Mouse (Mus musculus) MEL (cell line): ENCODE data around the gene Tceal7. TPM values are rescaled to one million over a fixed set of nuclear protein-coding genes. Genes with fewer than 3 reads are reported as not detected.

ENCODE experiments used
- DNase-seq: peaks from one replicate; pipeline ENCODE4 v3.0.0; 2011; ENCODE audit warnings: low read depth, low spot score
- H3K27ac ChIP-seq: 2 replicates; pipeline ENCODE4 v1.5.1; 2012; ENCODE audit warnings: low read depth, mild to moderate bottlenecking, control low read depth, low read length, moderate library complexity; ENCODE audit not compliant: control insufficient read depth
- H3K27me3 ChIP-seq, 2 experiments: fragments of 150-350 bp in 1 of 2; sonication (generic) in 1 of 2; 2 replicates each; pipeline ENCODE4 v1.6.1; 2012; ENCODE audit warnings: low read length in 2 of 2, mild to moderate bottlenecking in 2 of 2, improper control_type of control experiment in 1 of 2, moderate library complexity in 1 of 2; ENCODE audit not compliant: insufficient read depth in 2 of 2, control insufficient read depth in 1 of 2
- H3K36me3 ChIP-seq, 2 experiments: 2 replicates each; pipeline ENCODE4 v1.6.1; 2012 to 2014; ENCODE audit warnings: low read length in 2 of 2, improper control_type of control experiment in 1 of 2, inconsistent platforms in 1 of 2, mild to moderate bottlenecking in 1 of 2; ENCODE audit not compliant: insufficient read depth in 2 of 2, control insufficient read depth in 1 of 2
- H3K4me1 ChIP-seq, 2 experiments: fragments of 150-350 bp in 1 of 2; sonication (generic) in 1 of 2; 2 replicates each; pipeline ENCODE4 v1.6.1; 2012; ENCODE audit warnings: low read length in 2 of 2, improper control_type of control experiment in 1 of 2, mild to moderate bottlenecking in 1 of 2; ENCODE audit not compliant: insufficient read depth in 2 of 2, control insufficient read depth in 1 of 2
- H3K4me3 ChIP-seq, 2 experiments: fragments of 150-350 bp in 1 of 2; sonication (generic) in 1 of 2; 2 replicates each; pipeline ENCODE4 v1.5.1; 2012; ENCODE audit warnings: low read depth in 2 of 2, low read length in 2 of 2, mild to moderate bottlenecking in 2 of 2, moderate library complexity in 2 of 2, control low read depth in 1 of 2, improper control_type of control experiment in 1 of 2; ENCODE audit not compliant: control insufficient read depth in 1 of 2, insufficient read depth in 1 of 2
- H3K79me2 ChIP-seq: 2 replicates; pipeline ENCODE4 v1.6.1; 2012; ENCODE audit warnings: mild to moderate bottlenecking, low read length, moderate library complexity; ENCODE audit not compliant: control insufficient read depth, poor library complexity, insufficient read depth
- H3K9ac ChIP-seq: 2 replicates; pipeline ENCODE4 v1.6.1; 2012; ENCODE audit warnings: low read depth, mild to moderate bottlenecking, control low read depth, low read length, moderate library complexity; ENCODE audit not compliant: control insufficient read depth, poor library complexity, severe bottlenecking
- H3K9me3 ChIP-seq: fragments of 150-350 bp; sonication (generic); replicated peaks from 2 replicates; pipeline ENCODE4 v1.6.1; 2012; ENCODE audit warnings: mild to moderate bottlenecking, low read length, improper control_type of control experiment, moderate library complexity; ENCODE audit not compliant: insufficient read depth
- CHD1 ChIP-seq: IDR thresholded peaks from 2 replicates; pipeline ENCODE4 v1.6.1; 2012; ENCODE audit warnings: low read depth, mild to moderate bottlenecking, inconsistent platforms, low read length, improper control_type of control experiment
- ELF1 ChIP-seq: IDR thresholded peaks from 2 replicates; pipeline ENCODE4 v1.6.1; 2014; ENCODE audit warnings: low read depth, mild to moderate bottlenecking, inconsistent platforms, low read length, improper control_type of control experiment, moderate library complexity
- EP300 ChIP-seq, 2 experiments: IDR thresholded peaks; 2 replicates each; pipeline ENCODE4 v1.6.1; 2011; ENCODE audit warnings: improper control_type of control experiment in 2 of 2, low read length in 2 of 2, low read depth in 1 of 2, mild to moderate bottlenecking in 1 of 2
- ETS1 ChIP-seq: IDR thresholded peaks from 2 replicates; pipeline ENCODE4 v1.6.1; 2012; ENCODE audit warnings: low read depth, mild to moderate bottlenecking, inconsistent platforms, low read length, improper control_type of control experiment, moderate library complexity
- GABPA ChIP-seq: IDR thresholded peaks from 2 replicates; pipeline ENCODE4 v1.6.1; 2012; ENCODE audit warnings: low read depth, mild to moderate bottlenecking, inconsistent platforms, low read length, improper control_type of control experiment, moderate library complexity
- GATA1 ChIP-seq: IDR thresholded peaks from 2 replicates; pipeline ENCODE4 v1.6.1; 2011; ENCODE audit warnings: low read depth, low read length, improper control_type of control experiment
- HCFC1 ChIP-seq: IDR thresholded peaks from 2 replicates; pipeline ENCODE4 v1.6.1; 2012; ENCODE audit warnings: low read depth, mild to moderate bottlenecking, inconsistent platforms, low read length, improper control_type of control experiment, moderate library complexity
- JUND ChIP-seq: IDR thresholded peaks from 2 replicates; pipeline ENCODE4 v1.6.1; 2011; ENCODE audit warnings: low read depth, mild to moderate bottlenecking, improper control_type of control experiment, low read length
- KAT2A ChIP-seq: conservative IDR thresholded peaks from 2 replicates; pipeline ENCODE4 v1.6.1; 2012; ENCODE audit warnings: low read depth, low read length, improper control_type of control experiment, inconsistent platforms
- MAZ ChIP-seq: IDR thresholded peaks from 2 replicates; pipeline ENCODE4 v1.6.1; 2012; ENCODE audit warnings: low read depth, mild to moderate bottlenecking, inconsistent platforms, low read length, improper control_type of control experiment
- MXI1 ChIP-seq: IDR thresholded peaks from 2 replicates; pipeline ENCODE4 v1.6.1; 2011; ENCODE audit warnings: mild to moderate bottlenecking, low read depth, low read length, improper control_type of control experiment
- NELFE ChIP-seq: IDR thresholded peaks from 2 replicates; pipeline ENCODE4 v1.6.1; 2011; ENCODE audit warnings: low read depth, low read length, improper control_type of control experiment
- POLR2A ChIP-seq, 2 experiments: IDR thresholded peaks; 2 replicates each; pipeline ENCODE4 v1.6.1; 2011 to 2012; ENCODE audit warnings: low read length in 2 of 2, mild to moderate bottlenecking in 2 of 2, control low read depth in 1 of 2, improper control_type of control experiment in 1 of 2, low read depth in 1 of 2, moderate library complexity in 1 of 2; ENCODE audit not compliant: control insufficient read depth in 1 of 2, insufficient read depth in 1 of 2, poor library complexity in 1 of 2
- SIN3A ChIP-seq: IDR thresholded peaks from 2 replicates; pipeline ENCODE4 v1.6.1; 2012; ENCODE audit warnings: low read length, improper control_type of control experiment, inconsistent platforms
- SMC3 ChIP-seq: IDR thresholded peaks from 2 replicates; pipeline ENCODE4 v1.6.1; 2011; ENCODE audit warnings: low read depth, low read length, improper control_type of control experiment
- TAL1 ChIP-seq: IDR thresholded peaks from 2 replicates; pipeline ENCODE4 v1.6.1; 2012; ENCODE audit warnings: mild to moderate bottlenecking, inconsistent platforms, low read length, moderate library complexity, mixed read lengths
- TBP ChIP-seq: IDR thresholded peaks from 2 replicates; pipeline ENCODE4 v1.8.0; 2011; ENCODE audit warnings: low read depth, low read length, improper control_type of control experiment
- TCF12 ChIP-seq: IDR thresholded peaks from 2 replicates; pipeline ENCODE4 v1.6.1; 2014; ENCODE audit warnings: low read depth, mild to moderate bottlenecking, inconsistent platforms, low read length, improper control_type of control experiment, moderate library complexity
- UBTF ChIP-seq: IDR thresholded peaks from 2 replicates; pipeline ENCODE4 v1.6.1; 2012; ENCODE audit warnings: low read depth, mild to moderate bottlenecking, inconsistent platforms, low read length, improper control_type of control experiment, moderate library complexity, borderline replicate concordance; ENCODE audit not compliant: insufficient read depth
- USF1 ChIP-seq: IDR thresholded peaks from 2 replicates; pipeline ENCODE4 v1.6.1; 2014; ENCODE audit warnings: low read depth, mild to moderate bottlenecking, inconsistent platforms, low read length, improper control_type of control experiment, moderate library complexity
- USF2 ChIP-seq, 2 experiments: IDR thresholded peaks; 2 replicates each; pipeline ENCODE4 v1.6.1; 2011 to 2012; ENCODE audit warnings: improper control_type of control experiment in 2 of 2, low read length in 2 of 2, borderline replicate concordance in 1 of 2, inconsistent platforms in 1 of 2, low read depth in 1 of 2, mild to moderate bottlenecking in 1 of 2; ENCODE audit not compliant: insufficient read depth in 1 of 2
- ZMIZ1 ChIP-seq: IDR thresholded peaks from 2 replicates; pipeline ENCODE4 v1.6.1; 2012; ENCODE audit warnings: low read depth, mild to moderate bottlenecking, inconsistent platforms, low read length, improper control_type of control experiment, moderate library complexity
- ZNF384 ChIP-seq: IDR thresholded peaks from 2 replicates; pipeline ENCODE4 v1.6.1; 2012; ENCODE audit warnings: low read depth, mild to moderate bottlenecking, inconsistent platforms, low read length, improper control_type of control experiment
- polyA plus RNA-seq, 2 experiments: library from polyadenylated mRNA; stranded (reverse) in 1 of 2; unstranded in 1 of 2; fragments of >175 nt in 1 of 2; fragments of >200 nt in 1 of 2; gene quantifications; 2 replicates each; pipeline versions ENCODE4 v1.2.1 to v1.2.4; 2012; ENCODE audit warnings: low replicate concordance in 2 of 2, low read depth in 1 of 2; ENCODE audit not compliant: insufficient read length in 2 of 2, insufficient read depth in 1 of 2, missing spikeins in 1 of 2
- total RNA-seq: library from RNA; depleted of rRNA; stranded (reverse); fragments of 300-350 nt; gene quantifications from 2 replicates; pipeline ENCODE4 v1.2.3, GENCODE M21; 2012

Tceal7 gene
- total and polyA plus RNA-seq, 3 experiments = 1.0 TPM; not detected in 2

GRCm38 (mm10) chrX:136249671-136250070, 35.1 kb downstream of the Tceal7 start:
- H3K4me1 ChIP-seq = peaks cover 5 to 10% of the 10 kb centered on the region in 2 experiments
- no peak overlapping the region for H3K9ac ChIP-seq
- H3K79me2 ChIP-seq = peaks cover 10% of the 10 kb centered on the region
- H3K27ac ChIP-seq = no peak overlapping the region
- DNase-seq = no peak
- no peak overlapping the region for H3K4me3 ChIP-seq
- no peaks in the 10 kb centered on the region for H3K9me3 ChIP-seq
- peaks cover 0 to 7% of the 10 kb centered on the region in 2 experiments; a peak in 2 of 4 replicates for H3K36me3 ChIP-seq
- no peak for TF ChIP-seq MAZ
- TF ChIP-seq POLR2A (IDR thresholded peaks at IDR 0.05; ENCODE audit: control insufficient read depth in 1 of 2, insufficient read depth in 1 of 2, low read depth in 1 of 2, low read length in 2 of 2, poor library complexity in 1 of 2) = no peak
- no peak for TF ChIP-seq ZMIZ1
- no peak for TF ChIP-seq ELF1
- no peak for TF ChIP-seq CHD1
- no peak for TF ChIP-seq HCFC1
- TF ChIP-seq GABPA = no peak
- TF ChIP-seq JUND = no peak
- TF ChIP-seq SMC3 = no peak
- no peak for TF ChIP-seq ZNF384
- no peaks in the 10 kb centered on the region for H3K27me3 ChIP-seq

- no peaks in the 10 kb centered on the region for H3K79me2 ChIP-seq
- no peaks in the 10 kb centered on the region for H3K9me3 ChIP-seq
- peak; percentile 11; the same call in 1 of the 2 replicates for TF ChIP-seq TAL1
- TF ChIP-seq MXI1 = no peak
- TF ChIP-seq EP300 (IDR thresholded peaks at IDR 0.05; ENCODE audit: low read depth in 1 of 2, low read length in 2 of 2) = peak; percentile 74
- no peak for TF ChIP-seq USF1
- no peak for TF ChIP-seq KAT2A
- no peak for TF ChIP-seq USF2 (IDR thresholded peaks at IDR 0.05; ENCODE audit: borderline replicate concordance in 1 of 2, insufficient read depth in 1 of 2, low read depth in 1 of 2, low read length in 2 of 2)
- no peak for TF ChIP-seq TBP
- TF ChIP-seq CHD1 = no peak
- TF ChIP-seq UBTF = no peak
- no peak for TF ChIP-seq JUND
- TF ChIP-seq NELFE = no peak
- TF ChIP-seq SIN3A = no peak
- no peak for TF ChIP-seq MAZ
- no peak for TF ChIP-seq HCFC1
- peak; percentile 66 for TF ChIP-seq TCF12
- peak; percentile 72 for TF ChIP-seq GATA1
- TF ChIP-seq ETS1 = peak; percentile 55
- TF ChIP-seq, all 39 proteins: peak for 5
Measured at GRCm38 (mm10) chrX:136252023-136252729, 37.6 kb downstream of the Tceal7 start.

More at GRCm38 (mm10) chrX:136252023-136252729, 37.6 kb downstream of the Tceal7 start:
- peak; percentile 20 for DNase-seq
- H3K9ac ChIP-seq = no peak overlapping the region
- H3K27ac ChIP-seq = no peak overlapping the region
- peaks cover 0 to 7% of the 10 kb centered on the region in 2 experiments; a peak in 2 of 4 replicates for H3K36me3 ChIP-seq
- 0 out of 4 replicates have a peak overlapping the region, but pooled peaks of 1 of the 2 experiments have one; percentile 21 for H3K4me3 ChIP-seq
- peaks cover 5 to 10% of the 10 kb centered on the region in 2 experiments for H3K4me1 ChIP-seq
- no peaks in the 10 kb centered on the region for H3K27me3 ChIP-seq
